Mouse (Mus musculus): ENCODE measurements around the gene Ifna5.

Ifna5 gene

DNA sequence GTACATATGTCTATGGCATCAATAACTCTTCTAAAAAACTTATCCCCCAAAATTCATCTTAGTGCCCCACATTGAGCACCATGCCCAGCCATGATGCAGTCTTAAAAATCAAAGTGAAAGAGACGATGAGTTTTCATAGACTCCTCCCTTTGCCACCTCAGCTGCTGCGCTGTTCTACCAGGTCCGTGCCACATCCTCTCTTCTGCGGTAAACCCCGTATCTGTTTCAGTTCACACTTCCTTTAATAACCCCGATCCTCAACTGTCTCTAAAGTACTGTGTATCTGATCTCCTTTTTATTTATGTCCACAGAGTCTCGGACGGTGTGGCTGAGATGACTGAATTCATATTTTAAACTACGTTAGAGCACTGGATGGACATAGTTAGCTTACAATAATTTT, 29.3 kb downstream of the Ifna5 start:
- DNase-seq (ENCODE audit: low spot score in 2 of 2) = peak; percentile 78 to 79

DNA sequence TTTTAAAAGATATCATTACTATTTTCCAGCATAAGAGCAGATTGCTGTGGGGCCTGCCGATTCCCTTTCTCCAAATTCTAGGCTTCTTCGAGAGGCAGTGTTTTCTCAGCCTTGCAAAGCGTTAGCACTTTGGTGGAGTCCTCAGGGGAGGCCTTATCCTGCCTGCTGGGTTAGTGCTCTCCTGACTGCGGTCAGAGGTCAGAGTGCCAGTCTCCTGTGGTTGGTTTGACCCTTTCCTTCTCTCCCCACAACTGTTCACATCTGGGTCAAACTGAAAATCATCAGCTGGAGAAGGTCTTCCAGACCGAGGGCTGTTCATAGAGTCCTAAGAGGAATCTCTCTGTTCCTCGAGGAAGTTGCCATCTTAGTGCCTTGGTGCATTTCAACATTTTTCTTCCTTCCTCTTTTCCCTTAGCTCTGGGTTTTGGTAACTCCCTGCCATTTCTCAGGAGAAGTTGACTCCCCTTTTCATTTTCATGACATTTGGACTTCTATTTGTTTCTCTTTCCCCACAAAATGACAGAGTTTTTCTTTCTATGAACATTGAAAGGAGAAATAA, 29.8 kb downstream of the Ifna5 start:
- DNase-seq (ENCODE audit: low spot score in 2 of 2) = peak; percentile 14 to 30

DNA sequence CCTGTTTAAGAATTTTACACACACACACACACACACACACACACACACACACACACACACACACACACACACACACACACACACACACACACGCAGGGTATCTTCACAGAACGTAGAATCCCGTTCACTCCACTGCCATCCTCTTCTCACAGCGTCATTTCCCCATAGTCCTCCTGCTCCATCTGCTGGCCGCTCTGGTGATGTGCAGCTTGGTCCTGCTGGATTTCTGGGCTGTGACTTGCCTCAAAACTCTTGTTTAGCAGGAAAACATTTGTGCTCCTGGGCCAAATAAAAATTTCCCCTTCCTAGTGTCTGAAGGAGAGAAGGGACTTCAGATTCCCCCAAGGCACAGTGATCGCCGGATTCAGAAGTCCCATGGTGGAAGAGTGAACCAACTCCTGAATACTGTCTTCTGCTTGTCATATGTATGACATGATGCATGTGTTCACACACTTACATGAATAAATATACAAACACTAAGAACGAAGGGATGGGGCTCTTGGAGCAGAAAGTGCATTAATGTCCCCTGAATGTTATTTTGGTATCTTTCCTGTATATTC, 32.1 kb downstream of the Ifna5 start:
- peak; percentile 71 to 80 for DNase-seq (ENCODE audit: low spot score in 2 of 2)

DNA sequence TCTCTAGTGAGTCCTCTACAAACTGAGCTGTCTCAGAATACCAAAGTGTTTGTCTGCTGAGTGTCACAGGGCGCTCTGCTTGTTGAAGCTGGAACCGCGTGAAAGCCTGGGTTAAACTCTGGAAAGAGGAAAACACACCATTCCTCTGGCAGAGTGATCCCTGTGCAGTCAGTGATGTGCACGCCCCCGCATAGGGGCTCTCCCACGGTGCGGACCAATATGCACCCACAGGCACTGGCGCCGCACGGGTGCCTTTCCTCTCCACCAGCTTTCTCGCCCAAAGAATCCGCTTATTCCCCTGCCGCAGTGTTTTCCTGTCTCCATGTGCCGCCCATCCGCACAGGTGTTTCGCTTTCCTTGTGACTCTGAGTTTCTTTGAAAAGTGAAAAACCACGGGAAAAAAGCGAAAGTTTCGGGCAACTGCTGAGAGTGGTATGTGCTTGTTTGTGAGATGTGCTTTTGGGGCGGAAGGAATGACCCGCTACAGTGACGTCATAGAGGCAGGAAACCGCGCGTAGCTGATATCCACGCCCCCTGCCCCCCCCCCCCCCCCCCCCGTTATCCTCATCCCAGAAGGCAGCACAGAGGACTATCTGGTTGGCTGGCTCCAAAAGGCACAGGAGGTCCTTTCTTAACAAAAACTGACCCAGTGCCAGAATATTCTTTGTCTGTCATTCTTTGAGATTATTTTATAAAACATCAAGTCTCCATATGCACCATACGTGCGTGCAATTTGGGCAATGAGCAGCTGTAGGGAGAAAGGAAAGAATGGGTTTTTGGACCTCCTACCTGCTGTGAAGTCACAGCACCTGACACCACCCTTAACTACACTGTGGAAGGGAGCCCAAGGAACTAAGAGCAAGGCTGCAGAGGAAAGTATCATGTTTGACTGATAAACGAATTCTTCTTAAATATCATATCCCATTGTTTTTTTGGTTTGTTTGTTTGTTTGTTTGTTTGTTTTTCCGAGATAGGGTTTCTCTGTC, 32.9 kb downstream of the Ifna5 start:
- peak; percentile 61 to 63 for DNase-seq (ENCODE audit: low spot score in 2 of 2)

DNA sequence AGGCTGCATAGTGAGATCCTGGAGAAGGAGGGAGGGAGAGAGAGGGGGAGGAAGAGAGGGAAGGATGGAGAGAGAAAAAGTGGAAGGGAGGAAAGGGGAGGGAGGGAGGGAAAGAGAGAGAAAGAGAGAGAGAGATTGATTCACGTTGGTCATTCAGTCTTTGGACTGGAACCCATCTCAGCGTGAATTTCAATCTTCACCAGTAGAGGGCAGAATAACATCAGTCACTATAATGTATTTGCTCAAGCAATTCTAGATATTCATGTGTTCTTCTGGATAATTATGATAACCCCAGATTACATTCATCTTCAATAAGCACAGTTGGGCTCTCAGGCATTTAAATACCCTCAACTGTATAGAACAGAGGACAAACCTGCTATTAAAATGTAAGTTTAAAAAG, 37.4 kb downstream of the Ifna5 start:
- DNase-seq (ENCODE audit: low spot score in 2 of 2) = peak in 1 of 2 experiments; percentile 17

DNA sequence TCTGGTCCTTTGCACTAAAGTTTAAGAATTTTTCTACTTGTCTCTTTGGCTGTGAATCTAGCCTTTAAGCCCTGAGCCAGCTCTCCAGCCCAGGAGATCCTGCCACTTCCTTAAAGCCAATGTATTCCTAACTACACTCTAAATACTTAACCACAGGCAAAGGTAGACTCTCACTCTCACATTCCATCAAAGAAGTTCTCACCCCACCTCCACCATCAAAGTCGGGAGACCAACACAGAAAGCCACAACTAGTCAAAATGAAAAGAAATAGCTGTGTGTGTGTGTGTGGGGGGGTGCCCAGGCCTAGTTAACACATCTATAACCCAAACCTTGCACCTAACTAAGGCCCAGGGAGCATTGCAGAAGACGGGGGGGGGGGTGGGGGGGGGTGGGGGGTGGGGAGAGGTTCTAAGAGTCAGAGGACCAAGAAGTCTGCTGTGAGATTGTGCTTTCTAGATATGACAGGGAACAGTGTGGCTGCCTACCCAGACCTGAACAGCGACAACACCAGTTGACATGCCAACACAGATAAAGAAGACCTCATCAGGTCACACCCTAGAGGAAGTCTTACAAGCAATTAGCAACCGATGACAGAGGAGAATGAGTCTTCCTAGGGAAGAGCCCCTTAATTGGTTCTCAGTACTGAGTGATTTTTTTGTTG, 40.2 kb downstream of the Ifna5 start:
- no peak for DNase-seq (ENCODE audit: low spot score in 2 of 2)

DNA sequence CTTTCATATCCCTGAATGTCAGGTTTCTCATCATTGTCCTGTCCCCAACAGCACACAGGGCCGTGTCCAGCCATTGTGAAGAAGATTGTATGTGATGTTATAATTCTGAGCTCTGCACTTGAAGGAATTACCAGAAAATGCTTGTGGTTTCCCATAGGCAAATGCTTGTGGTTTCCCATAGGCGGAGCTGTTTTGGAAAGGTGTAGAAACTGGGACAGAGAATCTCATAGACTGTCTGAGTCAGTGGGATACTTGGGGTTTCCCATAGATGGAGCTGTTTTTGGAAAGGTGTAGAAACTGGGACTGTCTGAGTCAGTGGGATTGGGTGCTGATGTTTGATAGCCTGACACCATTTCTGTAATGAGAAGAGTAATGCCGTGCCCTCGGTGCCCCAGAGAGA, 41.2 kb downstream of the Ifna5 start:
- no peak for DNase-seq (ENCODE audit: low spot score in 2 of 2)

DNA sequence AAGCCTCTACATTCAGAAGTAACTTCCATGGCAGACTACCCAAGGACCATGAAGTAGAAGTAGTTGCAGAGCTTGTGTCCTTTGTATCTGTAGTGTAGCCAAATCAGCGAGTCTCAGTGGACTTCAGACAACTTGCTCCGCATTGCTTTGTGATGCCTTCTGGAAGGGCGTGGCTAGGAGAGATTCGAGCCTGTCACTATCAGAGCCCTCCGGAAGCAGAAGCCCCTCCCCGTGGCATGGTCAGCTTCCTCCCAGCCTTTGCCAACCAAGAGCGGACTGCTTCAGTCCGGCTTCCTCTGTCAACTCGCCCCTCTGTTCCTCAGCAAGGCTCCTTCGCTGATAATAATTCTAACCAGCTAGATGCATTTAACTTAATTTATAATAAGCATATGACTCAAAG, 42.9 kb downstream of the Ifna5 start:
- DNase-seq (ENCODE audit: low spot score in 2 of 2) = peak; percentile 23 to 33

DNA sequence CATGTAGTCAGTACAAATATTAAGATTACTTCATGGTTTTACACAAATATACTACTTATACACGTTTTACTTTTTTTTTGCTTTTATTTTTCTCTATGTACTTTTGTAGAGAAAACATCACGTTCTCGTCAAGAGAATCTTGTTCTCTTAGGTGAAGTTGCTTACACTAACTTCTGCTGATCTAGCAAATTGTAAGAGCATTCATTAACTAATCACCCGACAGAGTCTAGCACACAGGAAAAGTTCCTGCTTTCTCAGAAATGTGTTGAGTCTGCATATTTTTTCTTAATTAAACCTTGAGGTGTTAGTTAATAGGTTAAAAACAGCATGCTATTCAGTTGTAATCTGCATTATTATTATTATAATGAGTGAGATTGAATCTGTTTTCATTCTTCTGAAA, 43.4 kb downstream of the Ifna5 start:
- no peak for DNase-seq (ENCODE audit: low spot score in 2 of 2)

DNA sequence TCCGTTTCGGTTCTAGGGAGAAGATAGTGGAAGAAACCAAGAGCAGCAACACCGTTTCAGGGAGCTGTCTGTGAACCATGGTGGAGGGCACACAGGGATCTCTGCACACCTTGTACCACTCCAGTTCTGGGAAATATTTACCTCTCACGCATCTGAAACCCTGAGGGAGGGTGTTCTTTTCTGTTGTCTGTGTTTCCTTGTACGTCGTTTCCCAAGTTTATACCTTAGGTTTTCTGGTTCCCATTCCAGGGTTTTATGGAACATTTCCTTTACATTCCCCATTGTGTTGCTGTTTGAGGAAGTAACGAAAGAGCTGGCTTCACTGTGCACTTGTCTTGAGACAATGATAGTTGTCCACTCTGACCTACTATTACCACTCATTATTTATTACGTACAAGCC, 44.8 kb downstream of the Ifna5 start, which contains the start of gene Ifne:
Ifne (minus strand) TSS at position 101 of the 400 bp plus-strand sequence.
- DNase-seq (ENCODE audit: low spot score in 2 of 2) = no peak

Data from natural killer cell, adult 2 months (primary cell).